Mouse (Mus musculus): ENCODE measurements around the gene Gpx3.
"Not testable (repeated sequence)": the region's sequence is repeated elsewhere in the genome, so short reads cannot be mapped to it uniquely, and the experiment has no call there.

The Gpx3 gene

DNA sequence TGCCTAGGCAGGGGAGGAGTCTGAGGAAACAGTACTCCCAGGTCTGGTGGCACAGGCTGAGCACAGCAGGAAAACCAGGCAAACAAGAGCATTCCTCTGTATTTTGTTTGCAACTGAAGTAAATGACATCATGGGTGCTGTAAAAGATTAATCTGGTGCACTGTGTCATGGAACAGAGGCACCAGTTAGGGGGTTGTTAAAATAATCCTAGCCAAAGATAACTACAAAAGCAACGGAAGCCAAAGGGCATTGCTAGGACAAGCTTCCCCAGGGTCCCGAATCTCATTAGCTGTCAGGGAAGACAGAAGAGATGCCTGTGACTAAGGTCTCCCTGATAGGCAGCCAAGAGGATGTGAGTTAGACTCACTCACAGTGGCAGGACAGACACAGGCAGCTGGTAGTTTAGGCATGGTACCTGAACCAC lies 21.2 kb upstream of the Gpx3 start:
- no peak for DNase-seq

DNA sequence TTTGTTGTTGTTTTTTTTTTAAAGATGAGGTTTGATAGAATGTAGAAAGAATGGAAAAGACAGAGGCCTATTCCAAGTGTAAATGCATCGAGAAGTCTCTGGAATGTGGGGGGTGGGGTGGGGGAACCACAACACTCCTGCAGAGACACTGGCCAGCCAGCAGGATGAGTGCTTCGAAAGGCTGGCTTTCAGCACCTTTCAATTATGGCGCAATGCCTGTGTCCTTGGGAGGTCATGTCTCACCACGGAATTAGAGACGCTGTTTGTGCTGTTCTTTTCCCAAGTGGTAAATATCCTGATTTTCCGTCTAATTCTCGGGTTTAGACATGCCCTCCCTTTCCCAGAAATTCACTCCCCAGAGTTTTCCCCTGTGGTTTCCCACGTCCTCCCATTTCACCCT lies 19.6 kb upstream of the Gpx3 start:
- no peak for DNase-seq

DNA sequence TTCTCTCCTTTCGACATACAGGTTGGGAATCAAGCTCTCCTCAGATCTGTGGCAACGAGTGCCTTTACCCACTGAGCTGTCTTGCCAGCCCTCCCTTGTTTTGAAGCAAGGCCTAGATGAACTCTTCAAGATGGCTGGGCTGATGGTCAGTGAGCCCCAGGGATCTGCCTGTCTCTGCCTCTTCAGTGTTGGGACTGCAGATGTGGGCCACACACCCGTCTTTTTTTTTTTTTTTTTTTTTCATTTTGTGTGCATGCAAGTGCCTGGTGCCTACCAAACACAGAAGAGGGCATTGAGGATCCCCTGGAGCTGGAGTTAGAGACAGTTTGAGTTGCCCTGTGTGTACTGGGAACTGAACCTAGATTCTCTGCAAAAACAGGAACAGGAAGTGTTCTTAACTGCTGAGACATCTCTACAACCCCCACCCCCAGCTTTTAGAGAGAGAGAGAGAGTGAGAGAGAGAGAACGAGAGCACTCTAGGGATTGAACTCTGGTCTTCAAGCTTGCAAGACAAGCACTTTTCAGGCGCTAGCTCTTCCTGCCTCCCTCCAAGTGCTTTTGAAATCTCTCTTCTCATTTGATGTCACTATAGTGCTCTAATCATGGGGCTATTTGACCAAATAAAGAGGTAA lies 17.9 kb upstream of the Gpx3 start:
- DNase-seq, result no peak

DNA sequence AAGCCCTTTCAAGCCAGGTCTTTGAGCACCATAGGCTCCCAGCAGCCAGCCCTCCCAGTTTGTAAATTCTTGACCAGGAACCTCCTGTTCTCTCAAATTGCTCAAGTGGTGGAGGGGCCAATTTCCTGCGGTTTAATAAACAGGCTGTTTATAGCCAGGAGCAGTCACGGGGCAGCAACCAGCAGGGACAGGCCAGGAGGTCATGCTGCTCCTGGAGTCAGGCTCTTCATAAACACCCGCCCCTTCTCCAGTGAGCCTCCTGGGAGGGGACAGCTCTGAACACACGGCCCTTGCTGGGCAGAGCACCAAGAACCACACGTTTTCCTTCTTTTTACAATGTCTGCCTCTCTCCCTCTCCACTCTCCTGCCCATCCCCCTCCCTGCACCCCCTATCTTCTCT lies 17.3 kb upstream of the Gpx3 start:
- no peak for DNase-seq

DNA sequence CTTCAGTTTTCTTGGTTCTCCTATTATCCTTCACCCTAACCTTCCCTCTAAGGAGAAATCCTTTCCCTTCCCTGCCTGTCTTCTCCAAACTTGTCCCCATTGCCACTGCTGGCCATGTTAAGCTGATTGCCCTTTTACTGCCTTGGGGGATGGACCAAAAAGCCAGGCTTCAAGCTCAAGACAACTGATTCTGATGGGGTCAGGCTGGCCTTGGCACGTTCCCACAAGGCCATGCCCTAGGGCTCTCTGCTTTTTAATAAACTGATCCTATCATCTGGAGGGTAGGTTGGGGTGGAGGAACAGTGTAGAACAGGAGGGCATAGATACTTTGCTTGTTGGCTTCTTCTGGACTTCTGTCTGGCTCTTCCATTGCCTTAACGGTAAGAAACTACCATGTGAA lies 16.8 kb upstream of the Gpx3 start:
- DNase-seq, result no peak

DNA sequence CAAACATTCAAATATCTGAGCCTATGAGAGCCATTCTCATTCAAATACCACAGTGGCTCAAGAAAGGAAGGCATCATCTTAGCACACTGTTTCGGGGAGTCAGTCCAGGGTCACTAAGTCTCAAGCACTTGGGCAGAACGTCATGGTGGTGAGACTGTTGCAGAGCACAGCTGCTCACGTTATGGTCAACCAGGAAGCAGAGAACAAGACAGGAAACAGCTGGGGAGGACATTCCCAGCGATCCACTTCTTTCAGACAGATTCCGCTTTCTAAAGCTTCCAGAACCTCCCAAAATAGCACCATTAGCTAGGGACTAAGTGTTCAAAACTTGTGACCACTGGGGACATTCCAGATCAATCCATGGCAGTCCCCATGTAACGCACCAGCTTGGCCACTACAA lies 14.3 kb upstream of the Gpx3 start:
- no peak for DNase-seq

DNA sequence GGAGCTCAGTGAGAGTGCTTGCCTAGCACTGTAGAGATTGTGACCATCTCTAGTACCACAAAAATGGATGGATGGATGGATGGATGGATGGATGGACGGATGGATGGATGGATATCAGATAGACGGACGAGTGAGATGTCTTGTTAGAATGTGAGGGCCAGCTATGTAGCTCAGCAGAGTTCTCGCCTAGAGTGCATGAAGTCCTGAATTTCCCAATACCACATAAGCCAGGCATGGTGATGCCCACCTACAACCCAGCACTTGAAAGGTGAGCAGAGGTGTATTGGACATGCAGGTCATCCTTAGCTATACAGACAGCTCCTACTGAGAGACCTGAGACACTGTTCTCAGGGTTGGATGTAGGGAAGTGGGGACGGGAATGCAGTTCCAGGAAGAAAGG lies 10.9 kb upstream of the Gpx3 start:
- DNase-seq, result no peak

DNA sequence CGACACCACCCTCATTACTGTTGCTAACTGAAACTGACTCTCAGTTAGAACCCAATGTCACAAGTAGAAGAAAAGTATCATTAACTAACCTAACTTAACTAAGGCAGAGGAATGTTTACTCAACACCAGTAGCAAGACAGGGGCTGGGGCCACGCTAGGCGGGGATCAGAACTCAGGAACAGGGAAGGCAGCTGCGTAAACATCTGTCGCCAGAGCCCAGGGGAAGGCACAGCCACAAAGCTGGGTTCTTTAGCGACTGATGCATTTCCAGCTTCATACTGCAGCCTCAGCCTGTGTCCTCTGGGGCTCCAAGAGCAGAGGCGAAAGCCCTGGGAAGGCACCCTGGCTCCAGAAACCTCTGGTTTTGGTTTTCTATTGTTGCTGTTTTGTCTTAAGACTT lies 10.2 kb upstream of the Gpx3 start:
- no peak for DNase-seq

DNA sequence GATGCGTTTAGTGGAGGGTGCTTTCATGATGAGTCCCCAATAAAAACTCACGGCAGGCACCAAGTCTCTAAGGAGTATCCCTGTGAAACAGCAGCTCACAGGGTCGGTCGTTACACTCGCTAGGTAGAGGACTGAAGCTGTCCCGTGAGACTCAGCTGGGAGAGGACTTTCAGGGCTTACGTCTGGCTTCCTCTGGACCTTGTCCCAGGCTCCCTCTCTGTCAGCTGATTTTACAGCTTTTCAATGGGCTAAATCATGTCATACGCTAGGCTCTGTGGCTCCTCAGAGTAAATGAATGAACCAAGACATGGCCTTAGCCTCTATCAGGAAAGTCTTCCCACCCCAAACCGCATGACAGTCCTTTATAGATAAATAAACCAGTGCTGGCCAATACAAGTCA lies 7.7 kb upstream of the Gpx3 start:
- no peak for DNase-seq

DNA sequence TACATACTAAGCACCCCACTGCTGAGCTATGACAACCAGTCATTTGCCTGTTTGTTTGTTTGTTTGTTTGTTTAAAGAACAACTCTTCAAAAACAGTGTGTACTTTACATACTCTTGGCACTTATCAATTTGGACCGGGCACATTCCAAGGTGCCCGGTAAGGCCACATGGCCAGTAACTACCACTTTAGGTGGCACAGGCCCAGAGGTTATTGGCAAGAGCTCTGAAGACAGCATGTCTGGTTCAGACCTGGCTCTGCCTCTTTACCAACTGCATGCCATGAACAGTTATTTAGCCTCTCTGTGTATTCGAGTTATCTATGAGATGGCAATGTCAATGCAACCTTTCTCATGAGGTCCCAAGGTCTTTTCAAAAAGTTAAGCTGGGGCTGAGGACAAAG lies 5.6 kb upstream of the Gpx3 start:
- not testable (repeated sequence) for DNase-seq

DNA sequence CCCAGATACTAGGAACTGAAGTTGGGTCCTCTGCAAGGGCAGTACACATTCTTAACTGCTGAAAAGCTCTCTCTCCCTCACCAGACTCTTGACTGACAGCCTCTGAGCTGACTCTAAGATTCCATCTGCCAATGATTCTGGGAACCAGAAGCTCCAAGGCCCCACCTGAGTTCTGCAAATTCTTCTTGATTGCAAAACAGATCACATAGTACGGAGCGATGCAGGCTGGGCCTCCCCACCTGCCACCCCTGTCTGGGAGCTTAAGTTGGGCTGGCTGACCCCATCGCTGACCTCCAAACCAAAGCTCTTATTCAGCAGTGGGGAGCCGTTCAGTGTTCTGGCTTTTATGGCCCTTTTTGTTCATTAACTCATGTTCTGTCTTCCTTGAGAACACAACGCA lies 4.8 kb upstream of the Gpx3 start:
- DNase-seq, result no peak

DNA sequence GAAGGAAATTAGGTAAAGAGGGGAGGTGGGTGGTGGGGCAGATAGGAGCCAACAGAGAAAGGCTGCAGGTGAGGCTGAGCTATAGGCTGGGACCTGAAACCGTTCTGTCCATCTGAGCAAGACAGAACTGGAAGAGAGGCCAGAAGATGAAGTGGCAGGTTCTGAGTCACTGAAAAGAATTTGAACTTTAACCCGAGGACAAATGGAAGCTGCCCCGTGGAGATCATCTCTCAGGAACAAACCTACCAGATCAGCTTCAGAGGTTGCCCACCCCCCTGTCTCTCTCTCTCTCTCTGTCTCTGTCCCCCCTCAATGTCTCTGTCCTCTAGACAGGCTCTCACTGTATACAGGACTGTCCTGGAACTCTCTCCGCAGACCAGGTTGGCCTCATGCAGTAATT lies 2.6 kb upstream of the Gpx3 start:
- DNase-seq, result no peak

DNA sequence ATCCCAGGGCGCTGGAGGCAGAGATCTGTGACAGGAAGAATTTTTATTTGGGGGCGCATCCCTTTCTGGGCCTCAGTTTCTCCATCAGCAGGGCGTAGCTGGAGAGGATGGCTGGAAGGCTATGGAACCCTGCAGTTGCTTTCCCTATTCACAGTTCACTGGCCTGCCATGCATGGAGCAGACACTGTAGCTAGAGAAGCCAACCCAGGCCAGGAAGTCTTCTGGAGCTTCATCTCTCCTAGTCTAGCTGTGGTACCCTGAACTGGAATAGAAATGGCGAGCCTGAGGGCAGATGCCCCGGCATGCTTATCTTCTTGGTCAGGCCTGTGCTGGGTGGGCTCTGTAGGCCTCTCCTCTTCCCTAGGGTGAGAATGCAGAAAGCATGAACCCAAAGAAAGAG lies 1.1 kb downstream of the Gpx3 start:
- no peak for DNase-seq

DNA sequence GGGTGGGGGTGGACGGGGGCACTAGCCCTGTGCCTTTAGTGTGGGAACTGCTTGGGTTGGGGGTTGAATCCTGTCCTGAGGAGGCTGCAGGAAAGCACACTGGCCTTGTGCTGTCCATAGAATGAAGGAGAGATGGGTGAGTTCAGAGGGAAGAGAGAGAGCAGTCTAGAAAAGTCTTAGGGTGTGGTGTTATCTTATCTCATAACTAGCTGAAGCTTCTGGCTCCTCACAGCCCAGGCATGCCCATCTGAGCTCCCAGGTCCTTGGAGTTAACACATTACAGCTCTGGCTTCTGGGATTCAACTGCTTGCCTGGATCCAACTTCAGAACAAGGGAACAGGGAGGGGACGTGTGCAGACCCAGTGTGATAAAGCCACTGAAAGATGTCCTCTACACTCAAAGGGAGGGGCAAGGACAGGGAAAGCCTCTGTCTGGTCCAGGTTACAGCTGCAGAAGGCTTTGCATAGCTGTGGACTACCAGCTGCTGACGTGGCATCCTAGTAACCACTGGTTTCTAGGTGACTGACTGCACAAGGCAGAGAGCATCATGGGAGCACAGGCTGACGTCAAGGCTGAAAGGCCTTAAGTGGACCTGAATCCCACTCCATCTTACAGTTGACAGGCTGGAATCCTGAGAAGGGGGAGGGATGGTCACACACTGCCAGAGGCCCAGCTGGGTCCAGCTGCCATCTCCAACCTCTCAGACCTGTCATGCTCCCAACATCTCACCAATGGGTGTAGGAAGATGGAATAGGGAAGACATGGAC lies 1.9 kb downstream of the Gpx3 start:
- no peak for DNase-seq

DNA sequence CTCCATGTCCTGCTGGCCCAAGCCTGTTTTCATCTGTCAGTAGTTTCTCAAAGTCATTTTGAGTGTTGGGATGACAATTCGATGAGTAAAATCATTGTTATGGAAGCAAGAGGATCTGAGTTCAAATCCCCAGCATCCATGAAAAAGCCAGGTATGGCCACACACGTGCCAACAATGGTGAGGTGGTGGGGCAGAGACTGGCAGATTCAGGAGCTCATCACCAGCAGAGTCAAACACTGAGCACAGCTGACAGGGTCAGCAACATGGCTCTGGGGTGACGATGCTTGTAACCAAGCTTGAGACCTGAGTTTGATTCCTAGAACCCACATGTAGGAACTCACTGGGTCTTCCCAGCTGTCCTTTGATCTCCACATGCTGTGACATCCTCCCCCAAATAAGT lies 2.8 kb downstream of the Gpx3 start:
- DNase-seq, result no peak

DNA sequence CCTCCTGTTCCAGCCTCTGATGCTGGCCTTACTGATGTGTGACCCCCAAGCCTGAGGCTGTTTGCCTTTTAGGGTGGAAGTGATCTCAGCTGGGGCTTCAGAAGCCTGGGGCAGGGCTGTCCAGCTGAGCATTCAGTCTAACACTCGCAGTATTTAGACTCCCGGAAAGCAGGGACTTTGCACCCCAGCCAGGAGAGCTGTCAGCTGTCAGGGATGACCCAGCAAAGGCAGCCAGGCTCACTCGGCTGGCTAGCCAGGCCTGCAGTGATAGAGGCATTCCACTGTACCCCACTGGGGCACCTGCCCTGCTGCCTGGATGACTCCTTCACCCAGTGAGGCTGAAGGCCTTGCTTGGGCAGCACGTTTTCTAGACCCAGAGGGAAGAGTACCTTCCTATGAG lies 3.7 kb downstream of the Gpx3 start:
- DNase-seq, result no peak

DNA sequence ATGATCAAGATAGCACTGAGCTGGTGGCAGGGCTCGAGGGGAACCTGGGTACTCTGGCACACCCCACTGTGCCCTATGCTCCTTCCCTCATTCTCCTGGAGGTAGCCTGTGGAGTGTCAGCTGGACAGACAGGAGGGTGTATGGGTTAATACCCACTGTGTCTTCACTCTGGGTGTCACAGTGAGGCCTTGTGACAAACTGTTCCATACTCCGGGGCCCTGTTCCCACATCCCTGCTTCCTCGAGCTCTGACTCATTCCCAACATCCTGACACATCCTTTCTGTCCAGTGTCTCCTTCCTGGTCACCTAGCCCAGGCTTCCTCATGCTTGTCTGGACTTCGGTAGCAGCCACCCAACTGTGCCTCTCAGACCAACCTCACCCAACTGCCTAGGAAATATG lies 4.2 kb downstream of the Gpx3 start:
- no peak for DNase-seq

DNA sequence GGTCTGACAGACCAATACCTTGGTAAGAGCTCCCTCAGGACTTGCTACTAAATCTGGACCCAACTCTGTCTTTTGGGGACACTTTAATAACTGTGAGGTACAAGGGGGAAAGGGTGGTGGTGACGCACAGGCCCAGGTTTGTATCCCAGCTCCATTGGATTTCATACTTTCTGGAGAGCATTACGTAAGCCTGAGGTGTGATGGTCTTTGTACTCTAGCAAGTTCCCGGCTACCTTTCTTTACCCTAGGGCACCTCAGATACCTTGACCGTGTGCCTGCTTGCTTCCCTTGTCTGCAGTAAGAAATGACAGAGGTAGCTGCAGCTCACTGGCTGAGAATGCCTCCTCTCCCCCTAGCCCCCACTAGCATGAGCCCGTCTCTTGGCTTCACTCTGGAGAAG lies 5.0 kb downstream of the Gpx3 start:
- DNase-seq, result no peak

DNA sequence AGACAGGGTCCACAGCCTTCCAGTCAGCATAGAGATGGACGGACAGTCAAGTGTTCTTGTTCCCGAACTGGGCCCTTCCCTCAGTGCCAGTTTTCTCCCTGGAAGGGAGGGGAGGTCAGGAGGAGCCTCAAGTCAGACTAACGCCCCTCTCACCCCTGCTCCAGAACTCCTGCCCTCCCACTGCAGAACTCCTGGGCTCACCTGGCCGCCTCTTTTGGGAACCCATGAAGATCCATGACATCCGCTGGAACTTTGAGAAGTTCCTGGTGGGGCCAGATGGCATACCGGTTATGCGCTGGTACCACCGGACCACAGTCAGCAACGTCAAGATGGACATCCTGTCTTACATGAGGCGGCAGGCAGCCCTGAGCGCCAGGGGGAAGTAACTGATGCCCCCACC lies 7.0 kb downstream of the Gpx3 start:
- no peak for DNase-seq

DNA sequence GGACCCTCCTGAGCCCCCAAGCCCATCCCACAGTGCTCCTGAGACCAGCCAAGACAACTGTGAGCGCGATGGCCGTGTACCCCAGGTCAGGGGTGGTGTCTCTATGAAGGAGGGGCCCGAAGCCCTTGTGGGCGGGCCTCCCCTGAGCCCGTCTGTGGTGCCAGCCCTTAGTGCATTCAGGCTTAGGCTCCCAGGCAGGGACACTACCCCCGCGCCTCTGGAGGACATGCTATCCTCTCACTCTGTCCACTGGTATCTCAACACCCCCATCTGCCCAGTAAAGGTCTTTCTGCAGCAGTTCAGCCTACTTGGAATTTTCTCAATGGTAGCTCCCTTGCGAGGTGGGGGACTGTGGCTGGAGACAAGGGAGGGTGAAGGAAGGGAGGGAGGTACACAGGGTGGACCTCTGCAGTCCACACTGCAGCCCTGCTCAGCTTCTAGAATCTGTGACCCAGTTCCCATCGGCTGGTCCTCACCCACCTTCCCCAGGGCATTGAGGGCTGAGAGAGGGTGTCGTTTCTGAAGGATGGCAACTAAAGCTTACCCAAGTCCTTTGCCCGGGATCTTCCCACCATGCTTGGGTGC lies 7.9 kb downstream of the Gpx3 start:
- DNase-seq, result no peak

DNA sequence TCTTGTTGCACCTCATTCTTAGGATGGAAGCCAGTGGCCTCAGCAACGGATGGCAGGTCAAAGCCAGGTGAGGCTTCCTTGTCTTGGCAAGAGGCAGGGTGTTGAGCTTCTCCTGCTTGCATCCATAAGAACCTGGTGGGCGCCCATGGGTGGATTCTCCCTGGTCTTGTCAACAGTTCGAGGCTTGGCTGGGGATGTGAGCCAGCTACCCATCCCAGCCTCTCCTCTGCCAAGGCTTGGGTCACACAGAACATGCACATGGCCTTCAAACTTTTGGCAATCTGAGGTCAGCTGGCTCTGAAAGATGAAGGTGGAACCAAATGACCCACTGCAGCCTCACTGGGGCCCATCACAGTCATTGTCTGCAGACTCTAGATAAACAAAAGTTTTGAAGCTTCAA lies 8.9 kb downstream of the Gpx3 start:
- DNase-seq, result no peak

DNA sequence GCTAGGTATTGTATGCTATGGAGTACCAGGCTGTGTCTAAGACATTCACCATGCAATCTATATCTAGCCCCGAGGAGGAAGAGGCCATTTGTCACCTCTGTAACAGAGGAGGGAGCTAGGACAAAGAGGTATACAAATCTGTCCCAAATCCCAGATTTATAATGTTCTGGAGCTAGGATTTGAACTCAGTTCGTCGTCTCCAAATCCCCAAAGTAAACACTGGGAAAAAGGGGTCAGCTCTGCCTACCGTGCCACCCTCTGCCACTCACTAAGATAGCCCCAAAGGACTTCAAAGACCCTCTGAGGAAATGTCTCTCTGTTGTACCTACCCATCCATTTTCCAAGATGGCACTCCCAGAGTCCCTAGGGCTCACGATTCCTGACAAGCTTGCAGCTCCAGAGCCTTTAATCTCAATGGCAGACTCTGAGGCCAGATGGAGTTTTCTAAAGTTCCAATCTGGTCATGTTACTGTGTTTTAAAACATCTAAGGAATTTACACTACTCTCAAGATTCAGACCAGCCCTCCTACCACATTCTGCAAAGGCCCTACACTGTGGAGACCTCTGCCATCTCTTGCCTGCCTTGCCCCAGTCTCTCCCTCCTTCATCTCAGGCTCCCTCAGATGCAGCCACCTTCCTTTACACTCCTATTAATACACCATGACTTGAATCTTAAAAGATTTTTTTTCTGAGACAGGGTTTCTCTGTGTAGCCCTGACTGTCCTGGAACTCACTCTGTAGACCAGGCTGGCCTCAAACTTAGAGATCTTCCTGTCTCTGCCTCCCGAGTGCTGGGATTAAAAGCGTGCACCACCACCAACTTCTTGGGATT lies 9.6 kb downstream of the Gpx3 start:
- no peak for DNase-seq

DNA sequence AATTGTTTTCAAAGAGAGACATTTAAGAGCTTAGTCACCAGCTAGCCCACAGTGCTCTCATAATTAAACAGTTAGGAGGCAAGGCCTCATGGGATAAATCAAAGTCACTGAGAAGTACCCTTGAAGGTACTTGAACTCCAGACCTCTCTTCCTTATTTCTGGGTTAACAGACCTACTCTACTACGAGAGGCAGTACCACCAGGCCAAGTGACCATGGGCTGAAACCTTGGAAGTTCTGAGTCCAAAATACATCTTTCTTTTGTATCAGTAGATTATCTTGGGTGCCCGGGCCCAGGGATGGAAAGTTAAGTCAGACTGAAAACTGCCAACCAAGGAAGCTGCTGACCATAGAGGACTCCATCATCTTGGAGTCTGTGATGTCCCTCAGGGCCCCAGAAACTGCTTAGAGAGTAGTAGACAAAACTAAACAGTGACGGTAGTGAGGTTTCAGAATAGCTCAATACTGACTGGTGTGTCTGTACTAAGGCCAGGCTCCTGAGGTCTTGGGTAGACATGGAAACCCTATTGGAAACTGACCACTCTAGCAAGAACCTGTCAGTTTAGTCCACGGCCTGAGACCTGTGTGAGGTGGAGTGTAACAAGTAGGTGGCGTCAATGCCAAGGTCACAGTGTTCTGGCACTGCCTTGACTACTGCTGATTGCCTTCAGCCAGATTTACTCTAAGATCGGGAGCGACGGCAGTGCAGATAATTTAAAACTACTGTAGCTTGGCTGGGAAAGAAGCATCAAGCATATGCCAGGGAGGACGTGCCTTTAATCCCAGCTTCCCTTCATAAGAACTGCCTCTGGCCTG lies 10.5 kb downstream of the Gpx3 start:
- DNase-seq, result no peak

Data from spleen, adult 18-20 months (tissue).